Mouse (Mus musculus): ENCODE results near the gene Ddx39b. TPM values are rescaled to one million over a fixed set of nuclear protein-coding genes. Genes with fewer than 3 reads are reported as not detected.
A peak's percentile ranks its signal among the peaks of the same experiment; 100 is the strongest.

Ddx39b gene
- polyA plus RNA-seq (2012; rRNA removed), result 284 and 323 TPM in 2 replicates

DNA sequence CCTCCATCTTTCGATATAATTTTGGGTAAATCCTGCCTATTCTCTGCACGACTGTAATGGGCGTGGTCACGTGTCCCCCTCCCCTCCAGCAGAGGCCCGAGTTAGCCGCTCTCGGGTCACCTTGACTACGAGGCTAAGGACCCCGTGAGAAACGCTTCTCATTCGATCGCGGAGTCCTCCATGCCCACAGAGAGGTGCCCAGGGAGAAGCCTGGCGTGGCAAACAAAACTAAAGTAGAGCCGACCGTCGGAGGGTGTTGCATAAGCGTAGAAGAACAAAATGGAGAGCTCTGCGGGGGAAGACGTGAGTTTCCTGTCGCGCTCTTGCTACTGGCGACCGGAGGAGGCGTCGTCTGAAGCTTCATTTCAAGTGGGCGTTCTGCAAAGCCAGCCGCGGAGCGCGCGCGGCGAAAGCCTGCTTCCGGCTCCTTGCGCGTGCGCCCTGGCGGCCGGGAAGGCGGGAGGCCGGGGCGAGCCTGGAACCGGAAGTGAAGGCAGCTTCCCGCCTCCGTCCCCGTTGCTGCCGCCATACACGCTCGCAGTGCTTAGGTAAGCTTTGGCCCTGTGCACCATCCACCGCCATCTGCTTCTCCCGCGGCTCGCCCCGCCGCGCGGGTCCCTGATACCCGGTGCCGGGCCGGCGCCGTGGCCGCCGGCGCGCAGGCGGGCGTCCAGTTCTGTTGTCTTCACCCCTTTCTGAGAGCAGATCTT, at the start of gene Ddx39b:
TSS of gene Ddx39b (plus strand) at position 442 of the 710 bp plus-strand sequence.
- Histone ChIP-seq H3K4me3 (ENCODE audit: extremely low read depth, insufficient read depth, insufficient read length) (peak within 1 kb of the TSS; percentile 87), H3K27ac (ENCODE audit: insufficient read depth, low read length) (peak within 1 kb of the TSS; percentile 100), H3K36me3 (ENCODE audit: control insufficient read depth, insufficient read depth, low read length) (peaks cover 22% of the 10 kb centered on the region), H3K4me1 (ENCODE audit: control insufficient read depth, insufficient read depth, insufficient read length) (peaks cover 7% of the 10 kb centered on the region; the same call in 1 of the 2 replicates), H3K27me3 (ENCODE audit: control insufficient read depth, insufficient read depth, low read length) (no peaks in the 10 kb centered on the region)
- peak; percentile 85 for TF ChIP-seq POLR2A (IDR thresholded peaks at IDR 0.05; ENCODE audit: low read depth, low read length)
- no peak for TF ChIP-seq CTCF (IDR thresholded peaks at IDR 0.05; ENCODE audit: extremely low read depth, insufficient read depth, insufficient read length, insufficient replicate concordance)
- DNase-seq (ENCODE audit: low read depth in 1 of 2, low spot score in 2 of 2), result peak; percentile 94 to 95
- WGBS, result under 1% methylated on average over 69 of the region's 69 CpGs

DNA sequence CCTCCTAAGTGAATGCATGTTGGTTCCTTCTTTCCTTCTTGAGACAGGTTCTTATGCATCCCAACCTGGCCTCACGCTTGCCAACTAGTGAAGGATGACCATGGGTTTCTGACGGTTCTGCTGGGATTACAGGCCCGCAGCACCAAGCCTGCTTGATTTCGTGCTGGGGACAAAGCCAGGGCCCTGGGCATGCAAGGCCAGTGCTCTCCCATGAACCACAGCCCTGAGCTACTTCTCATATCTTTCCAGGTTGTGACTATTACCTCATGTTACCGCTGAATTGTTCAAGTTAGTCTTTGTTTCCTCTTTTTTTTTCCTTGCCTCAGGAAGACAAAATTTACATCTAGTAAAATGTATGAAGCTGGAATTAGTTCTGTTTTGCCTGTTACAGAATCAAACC, 48.6 kb upstream of the Ddx39b start:
- WGBS, result 43% methylated on average over 5 of the region's 5 CpGs
- H3K36me3 ChIP-seq (ENCODE audit: control insufficient read depth, insufficient read depth, low read length), result peaks cover 13% of the 10 kb centered on the region
- peaks cover 43% of the 10 kb centered on the region; the same call in 1 of the 2 replicates for H3K4me1 ChIP-seq (ENCODE audit: control insufficient read depth, insufficient read depth, insufficient read length)
- no peak for DNase-seq (ENCODE audit: low read depth in 1 of 2, low spot score in 2 of 2)
- H3K27me3 ChIP-seq (ENCODE audit: control insufficient read depth, insufficient read depth, low read length), result no peaks in the 10 kb centered on the region
- peak overlapping the region; percentile 100 for H3K27ac ChIP-seq (ENCODE audit: insufficient read depth, low read length)
- H3K4me3 ChIP-seq (ENCODE audit: extremely low read depth, insufficient read depth, insufficient read length), result no peak overlapping the region
- TF ChIP-seq POLR2A (IDR thresholded peaks at IDR 0.05; ENCODE audit: low read depth, low read length) (no peak), CTCF (IDR thresholded peaks at IDR 0.05; ENCODE audit: extremely low read depth, insufficient read depth, insufficient read length, insufficient replicate concordance) (no peak)

DNA sequence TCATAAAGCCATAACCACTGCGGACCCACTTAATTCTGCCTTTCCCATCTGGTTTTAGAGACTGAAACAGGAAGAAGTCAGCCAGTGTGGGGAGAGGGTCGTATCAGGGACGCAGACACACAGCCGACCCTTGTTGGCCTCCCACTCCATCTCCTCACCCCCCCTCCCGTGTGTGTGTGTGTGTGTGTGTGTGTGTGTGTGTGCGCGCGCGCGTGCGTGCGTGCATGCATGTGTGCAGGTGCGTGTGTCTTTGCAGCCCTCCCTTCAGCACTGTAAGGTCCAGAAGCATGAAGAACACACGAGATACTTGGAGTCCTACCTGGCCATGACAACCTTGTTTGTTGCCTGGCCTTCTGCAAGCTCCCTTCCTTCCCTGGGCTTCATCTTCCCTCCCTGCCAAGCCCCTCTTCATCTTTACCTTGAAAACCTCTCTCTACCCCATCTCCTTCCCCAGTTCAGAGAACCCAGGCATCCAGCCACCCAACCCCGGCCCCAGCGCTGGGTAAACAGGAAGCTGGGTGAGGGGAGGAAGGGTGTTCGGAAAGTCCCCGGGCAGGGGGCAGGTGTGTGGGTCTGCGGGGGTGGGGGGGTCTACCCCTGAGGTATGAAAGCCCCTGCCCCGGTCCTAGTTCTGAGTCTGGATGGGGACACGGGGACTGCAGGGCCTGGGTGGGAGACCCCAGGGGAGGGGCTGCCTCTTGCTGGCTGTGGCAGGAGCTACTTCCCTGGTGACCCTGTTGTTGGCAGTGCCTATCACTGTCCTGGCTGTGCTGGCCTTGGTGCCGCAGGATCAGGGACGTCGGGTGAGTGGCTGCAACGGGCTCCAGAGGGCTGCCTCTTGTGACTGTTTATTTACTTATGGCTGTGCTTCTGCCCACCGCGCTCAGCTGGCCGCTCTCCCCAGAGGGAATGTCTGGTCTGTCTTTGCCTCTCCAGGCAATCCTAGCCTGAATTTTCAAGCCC, 47.4 kb upstream of the Ddx39b start, which contains the start of gene Ltb:
TSS of gene Ltb (plus strand) at position 559 of the 963 bp plus-strand sequence.
- peak in 1 of 2 experiments; percentile 89 for DNase-seq (ENCODE audit: low read depth in 1 of 2, low spot score in 2 of 2)
- no peaks in the 10 kb centered on the region for H3K27me3 ChIP-seq (ENCODE audit: control insufficient read depth, insufficient read depth, low read length)
- peak within 1 kb of the TSS; percentile 92 for H3K4me3 ChIP-seq (ENCODE audit: extremely low read depth, insufficient read depth, insufficient read length)
- TF ChIP-seq CTCF (IDR thresholded peaks at IDR 0.05; ENCODE audit: extremely low read depth, insufficient read depth, insufficient read length, insufficient replicate concordance) (no peak), POLR2A (IDR thresholded peaks at IDR 0.05; ENCODE audit: low read depth, low read length) (peak; percentile 81)
- peak within 1 kb of the TSS; percentile 100 for H3K27ac ChIP-seq (ENCODE audit: insufficient read depth, low read length)
- 10% methylated on average over 23 of the region's 28 CpGs for WGBS
- peaks cover 13% of the 10 kb centered on the region for H3K36me3 ChIP-seq (ENCODE audit: control insufficient read depth, insufficient read depth, low read length)
- peaks cover 33% of the 10 kb centered on the region; the same call in 1 of the 2 replicates for H3K4me1 ChIP-seq (ENCODE audit: control insufficient read depth, insufficient read depth, insufficient read length)

DNA sequence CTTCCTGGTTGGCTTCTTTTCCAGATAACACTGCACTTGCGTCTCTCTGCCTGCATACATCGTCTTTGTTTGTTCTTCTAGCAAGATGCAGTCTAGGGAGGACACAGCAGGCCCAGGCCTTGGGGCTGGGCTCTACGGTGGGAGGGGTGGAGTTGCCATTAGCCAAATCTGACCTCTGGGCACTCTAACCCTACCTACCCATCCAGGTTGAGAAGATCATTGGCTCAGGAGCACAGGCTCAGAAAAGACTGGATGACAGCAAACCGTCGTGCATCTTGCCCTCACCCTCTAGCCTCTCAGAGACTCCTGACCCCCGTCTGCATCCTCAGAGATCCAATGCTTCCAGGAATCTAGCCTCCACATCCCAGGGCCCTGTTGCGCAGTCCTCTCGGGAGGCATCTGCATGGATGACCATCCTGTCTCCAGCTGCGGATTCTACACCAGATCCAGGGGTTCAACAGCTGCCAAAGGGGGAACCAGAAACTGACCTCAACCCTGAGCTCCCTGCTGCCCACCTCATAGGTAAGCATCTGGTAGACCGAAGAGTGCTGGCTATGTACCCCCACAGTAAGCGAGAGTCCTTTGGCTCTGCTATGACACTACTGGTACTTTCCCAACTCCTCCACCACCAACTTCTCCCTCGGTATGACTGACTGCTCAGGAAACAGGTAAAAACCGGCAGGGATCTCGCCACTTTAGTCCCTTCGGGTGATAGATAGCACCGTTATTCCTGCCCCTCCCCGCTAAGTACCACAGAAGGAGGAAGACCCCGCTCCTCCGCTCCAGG, 46.5 kb upstream of the Ddx39b start:
- Histone ChIP-seq H3K27ac (ENCODE audit: insufficient read depth, low read length) (peak overlapping the region; percentile 100), H3K27me3 (ENCODE audit: control insufficient read depth, insufficient read depth, low read length) (no peaks in the 10 kb centered on the region)
- DNase-seq (ENCODE audit: low read depth in 1 of 2, low spot score in 2 of 2), result no peak

DNA sequence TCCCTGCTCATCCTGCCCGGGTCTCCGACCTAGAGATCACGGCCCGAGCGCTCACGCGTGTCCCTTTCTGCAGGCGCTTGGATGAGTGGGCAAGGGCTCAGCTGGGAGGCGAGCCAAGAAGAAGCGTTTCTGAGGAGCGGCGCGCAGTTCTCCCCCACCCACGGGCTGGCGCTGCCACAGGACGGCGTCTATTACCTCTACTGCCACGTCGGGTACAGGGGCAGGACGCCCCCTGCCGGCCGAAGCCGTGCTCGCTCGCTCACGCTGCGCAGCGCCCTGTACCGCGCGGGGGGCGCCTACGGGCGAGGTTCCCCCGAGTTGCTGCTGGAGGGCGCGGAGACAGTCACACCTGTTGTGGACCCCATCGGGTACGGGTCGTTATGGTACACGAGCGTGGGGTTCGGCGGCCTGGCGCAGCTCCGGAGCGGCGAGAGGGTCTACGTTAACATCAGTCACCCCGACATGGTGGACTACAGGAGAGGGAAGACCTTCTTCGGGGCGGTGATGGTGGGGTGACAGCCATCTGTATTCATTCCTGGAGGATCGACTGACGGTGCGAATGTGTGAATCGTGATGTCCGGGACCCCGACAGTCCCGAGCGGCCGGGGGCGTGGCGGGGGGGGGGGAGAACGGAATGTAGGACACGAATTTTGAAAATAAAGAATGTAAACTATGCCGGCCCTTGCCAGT, 45.8 kb upstream of the Ddx39b start:
- DNase-seq (ENCODE audit: low read depth in 1 of 2, low spot score in 2 of 2), result peak; percentile 77 to 89
- Histone ChIP-seq H3K27me3 (ENCODE audit: control insufficient read depth, insufficient read depth, low read length) (no peaks in the 10 kb centered on the region), H3K4me3 (ENCODE audit: extremely low read depth, insufficient read depth, insufficient read length) (peak overlapping the region; percentile 92), H3K36me3 (ENCODE audit: control insufficient read depth, insufficient read depth, low read length) (peaks cover 15% of the 10 kb centered on the region), H3K27ac (ENCODE audit: insufficient read depth, low read length) (peak overlapping the region; percentile 100), H3K4me1 (ENCODE audit: control insufficient read depth, insufficient read depth, insufficient read length) (peaks cover 27% of the 10 kb centered on the region; the same call in 1 of the 2 replicates)
- peak; percentile 55; the same call in 1 of the 2 replicates for TF ChIP-seq POLR2A (IDR thresholded peaks at IDR 0.05; ENCODE audit: low read depth, low read length)
- TF ChIP-seq CTCF (IDR thresholded peaks at IDR 0.05; ENCODE audit: extremely low read depth, insufficient read depth, insufficient read length, insufficient replicate concordance), result peak; percentile 97
- under 1% methylated on average over 66 of the region's 66 CpGs for WGBS

More for the DNA sequence above, 46.5 kb upstream of the Ddx39b start:
- 18% methylated on average over 19 of the region's 19 CpGs for WGBS
- Histone ChIP-seq H3K36me3 (ENCODE audit: control insufficient read depth, insufficient read depth, low read length) (peaks cover 15% of the 10 kb centered on the region), H3K4me3 (ENCODE audit: extremely low read depth, insufficient read depth, insufficient read length) (peak overlapping the region; percentile 92), H3K4me1 (ENCODE audit: control insufficient read depth, insufficient read depth, insufficient read length) (peaks cover 29% of the 10 kb centered on the region; the same call in 1 of the 2 replicates)
- TF ChIP-seq POLR2A (IDR thresholded peaks at IDR 0.05; ENCODE audit: low read depth, low read length), result 0 out of 2 replicates have a peak, but pooled peaks have one; percentile 5
- no peak for TF ChIP-seq CTCF (IDR thresholded peaks at IDR 0.05; ENCODE audit: extremely low read depth, insufficient read depth, insufficient read length, insufficient replicate concordance)

Data from spleen, adult 2 months (tissue).